9 mouse cellular contexts compared by ENCODE assay signal in genomic region chr12:8889117-8889665, GRCm38 (mm10). TPM values are rescaled to one million over a fixed set of nuclear protein-coding genes. Genes with fewer than 3 reads are reported as not detected.
DNase-seq lines count a peak whose midpoint lies in the region; ATAC-seq and TF ChIP-seq lines count a peak whose summit lies in the region.
"Had no signal": no experiment of that assay in that cellular context is flagged by ENCODE, and none has a peak within 500 bp of the region (broad histone marks: within the 10 kb centered on the region; RNA-seq: fewer than 3 reads in every experiment).

No protein-coding gene starts in this region.

- POLR2A ChIA-PET in Patski (lab: Charles Lee): interaction anchor here (0.6 kb wide), 2 partner anchors 29 to 198 kb away, joined by 3 read pairs; no protein-coding TSS in a partner anchor

- in situ Hi-C loops in Patski (cut with MboI; ENCODE audit: low pct_unique_long_range_greater_than_20kb): loop anchor here (5.0 kb wide), 2 partner anchors 113 to 117 kb away; partner anchors contain the start of gene Sdc1

- H3K4me1 ChIP-seq in lung, embryonic 14.5 days (ENCODE audit: insufficient read depth): peaks cover 13% of the 10 kb centered on the region

- H3K4me3 ChIP-seq in lung, embryonic 14.5 days (ENCODE audit: low read depth, low read length): no peak overlapping the region
- H3K4me3 ChIP-seq: hindbrain, embryonic 15.5 days had no signal

- CTCF ChIA-PET in Patski (lab: Charles Lee): interaction anchor here (0.7 to 3.4 kb wide), 11 partner anchors 9 to 125 kb away, joined by 3 to 12 read pairs (median 3); partner anchors contain the start of gene Laptm4a

- no peaks in the 10 kb centered on the region for H3K27me3 ChIP-seq in Patski
- H3K27me3 ChIP-seq in lung, embryonic 14.5 days (ENCODE audit: insufficient read depth, low read length): no peaks in the 10 kb centered on the region
- H3K27me3 ChIP-seq: hindbrain, embryonic 15.5 days had no signal

- no peak overlapping the region for H3K9ac ChIP-seq in lung, embryonic 14.5 days
- H3K9ac ChIP-seq: hindbrain, embryonic 15.5 days had no signal

- no peaks in the 10 kb centered on the region for H3K9me3 ChIP-seq in lung, embryonic 14.5 days (ENCODE audit: low read depth, low read length)
- H3K9me3 ChIP-seq: hindbrain, embryonic 15.5 days had no signal

- peak; percentile 95 for TF ChIP-seq CTCF in Patski (IDR thresholded peaks at IDR 0.05)
- peak; percentile 94 for TF ChIP-seq CTCF in lung, embryonic 14.5 days (IDR thresholded peaks at IDR 0.05; ENCODE audit: low read depth)

- H3K4me2 ChIP-seq in lung, embryonic 14.5 days: no peak overlapping the region
- H3K4me2 ChIP-seq: hindbrain, embryonic 15.5 days had no signal

- WGBS in lung, embryonic 14.5 days: 17% methylated on average over 10 of the region's 10 CpGs

- no peak for ATAC-seq in Patski
- no peak for ATAC-seq in lung, embryonic 14.5 days (ENCODE audit: insufficient read depth)

- H3K36me3 ChIP-seq in lung, embryonic 14.5 days (ENCODE audit: insufficient read depth): no peaks in the 10 kb centered on the region
- H3K36me3 ChIP-seq: hindbrain, embryonic 15.5 days had no signal

- peak; percentile 87 for DNase-seq in CD4-positive, CD25-positive, alpha-beta regulatory T cell, adult 2 months (ENCODE audit: low read depth, low spot score)
- no peak for DNase-seq in Patski (ENCODE audit: low read depth, low spot score)
- peak; percentile 79 to 85 for DNase-seq in cerebellum, postnatal 14 days
- DNase-seq in gastrocnemius, postnatal 10 days: peak; percentile 74
- DNase-seq in kidney, postnatal 25 days: peak; percentile 73 to 81
- peak; percentile 90 for DNase-seq in lung, embryonic 14.5 days
- peak; percentile 73 to 77 for DNase-seq in right cerebral cortex, adult 2 months (ENCODE audit: low spot score in 2 of 2)
- DNase-seq in urinary bladder, postnatal 14 days (ENCODE audit: low spot score): peak; percentile 79

- no peak overlapping the region for H3K27ac ChIP-seq in lung, embryonic 14.5 days (ENCODE audit: low read depth)
- H3K27ac ChIP-seq: hindbrain, embryonic 15.5 days had no signal

RNA-seq across cellular contexts. Expression of gene Laptm4a, which starts 32.3 kb away (rescaled TPM):
- polyA plus RNA-seq in Patski (2021): 550 TPM
- total RNA-seq in gastrocnemius, postnatal 10 days (2021): 100 to 1,000 TPM; 408 to 423 TPM
- 213 and 215 TPM in 2 replicates for polyA plus RNA-seq in lung, embryonic 14.5 days (2014; fragmentation: Nextera tagmentation; extraction: Ambion mirVana)

RNA-seq across cellular contexts. Expression of gene Matn3, which starts 58.5 kb away (rescaled TPM):
- polyA plus RNA-seq in Patski (2021): 0.17 TPM
- under 1 TPM; 0.54 to 0.92 TPM for total RNA-seq in gastrocnemius, postnatal 10 days (2021)
- polyA plus RNA-seq in lung, embryonic 14.5 days (2014; fragmentation: Nextera tagmentation; extraction: Ambion mirVana): 0.87 and 1.0 TPM in 2 replicates
